Mouse (Mus musculus): ENCODE results near the gene Eme2.

Gene Eme2

DNA sequence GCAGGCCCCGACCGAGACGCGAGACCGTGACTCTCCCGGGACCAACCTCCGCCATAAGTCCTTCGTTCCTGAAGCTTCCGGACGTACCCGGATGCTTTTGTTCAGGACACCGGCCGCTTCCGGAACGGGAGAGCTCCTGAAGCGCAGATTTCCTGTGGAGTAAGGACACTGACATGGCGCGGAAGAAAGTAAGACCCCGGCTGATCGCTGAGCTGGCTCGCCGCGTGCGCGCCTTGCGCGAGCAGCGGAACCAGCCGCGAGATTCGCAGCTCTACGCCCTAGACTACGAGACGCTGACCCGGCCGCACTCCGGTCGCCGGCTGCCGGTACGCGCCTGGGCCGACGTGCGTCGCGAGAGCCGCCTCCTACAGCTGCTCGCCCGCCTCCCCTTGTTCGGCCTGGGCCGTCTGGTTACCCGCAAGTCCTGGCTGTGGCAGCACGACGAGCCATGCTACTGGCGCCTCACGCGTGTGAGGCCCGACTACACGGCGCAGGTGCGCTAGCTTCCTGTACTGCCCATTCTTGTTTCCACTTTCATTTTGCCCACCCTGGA lies at the start of gene Eme2, which contains the start of gene Mrps34:
Gene Eme2 (minus strand): TSS at position 93 of the 553 bp plus-strand sequence.
Gene Mrps34 (plus strand): TSS at position 122 of the 553 bp plus-strand sequence.
- CTCF ChIA-PET = no interaction called here

DNA sequence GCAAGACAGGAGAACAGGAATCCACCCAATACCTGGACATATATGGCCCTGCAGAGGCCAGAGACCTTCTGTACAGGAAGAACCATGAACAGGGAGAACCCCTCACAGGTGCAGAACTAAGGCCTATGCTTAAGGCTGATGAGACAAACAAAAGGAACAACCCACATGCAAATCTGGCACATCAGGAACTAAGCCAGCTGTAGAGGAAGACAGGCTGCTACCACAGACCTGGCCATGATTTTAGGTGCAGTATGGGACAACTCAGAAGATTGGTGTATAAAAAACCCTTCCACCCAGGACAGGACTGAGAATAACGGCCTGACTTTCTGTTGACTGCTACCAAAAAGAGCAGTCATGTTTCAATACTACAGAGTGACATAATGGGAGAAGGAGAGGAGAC lies 48.7 kb upstream of the Eme2 start:
- CTCF ChIA-PET = interaction anchor here (1.4 kb wide), 1 partner anchor 25 kb away, joined by 5 read pairs; no protein-coding TSS in a partner anchor

DNA sequence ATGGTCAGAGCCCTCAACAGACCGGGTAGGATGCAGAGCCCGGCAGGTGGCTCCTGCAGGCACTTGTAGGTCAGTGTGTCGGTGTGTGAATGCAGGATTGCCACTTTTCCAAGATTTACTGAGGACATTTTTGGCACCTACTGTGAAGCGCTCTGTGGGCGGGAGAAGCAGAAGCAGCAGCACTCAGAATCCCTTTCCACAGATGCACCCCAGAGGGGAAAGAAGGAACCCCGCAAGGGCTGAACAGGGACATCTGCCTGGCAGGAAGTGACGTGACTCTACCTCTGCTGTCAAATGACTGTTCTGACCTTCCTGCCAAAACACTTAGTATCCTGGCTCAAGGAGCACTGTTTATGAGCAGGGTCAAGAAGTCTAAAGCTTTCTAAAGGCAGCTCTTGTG lies 48.1 kb upstream of the Eme2 start:
- CTCF ChIA-PET = interaction anchor here (1.4 kb wide), 1 partner anchor 26 kb away, joined by 5 read pairs; no protein-coding TSS in a partner anchor

DNA sequence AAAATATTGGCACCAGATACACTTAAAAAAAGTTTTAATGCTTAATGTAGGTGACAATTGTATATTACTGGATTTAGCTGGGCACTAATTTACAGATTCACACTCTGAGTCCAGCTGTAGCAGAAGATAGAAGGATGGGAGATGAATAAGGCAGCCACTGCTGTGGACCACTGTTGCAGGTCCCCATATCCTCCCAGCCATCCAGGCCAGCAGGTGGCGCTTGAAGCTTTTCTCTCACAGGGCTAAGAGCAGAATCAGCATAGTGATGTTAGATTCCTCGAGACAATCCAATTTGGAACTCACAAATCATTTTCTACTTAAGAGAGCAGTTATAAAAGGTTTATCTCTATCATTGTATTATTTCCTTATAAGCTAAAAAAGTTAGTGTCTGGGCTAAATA lies 47.6 kb upstream of the Eme2 start:
- CTCF ChIA-PET = interaction anchor here (1.0 to 1.4 kb wide), 2 partner anchors 26 to 41 kb away, joined by 3 to 5 read pairs; no protein-coding TSS in a partner anchor

DNA sequence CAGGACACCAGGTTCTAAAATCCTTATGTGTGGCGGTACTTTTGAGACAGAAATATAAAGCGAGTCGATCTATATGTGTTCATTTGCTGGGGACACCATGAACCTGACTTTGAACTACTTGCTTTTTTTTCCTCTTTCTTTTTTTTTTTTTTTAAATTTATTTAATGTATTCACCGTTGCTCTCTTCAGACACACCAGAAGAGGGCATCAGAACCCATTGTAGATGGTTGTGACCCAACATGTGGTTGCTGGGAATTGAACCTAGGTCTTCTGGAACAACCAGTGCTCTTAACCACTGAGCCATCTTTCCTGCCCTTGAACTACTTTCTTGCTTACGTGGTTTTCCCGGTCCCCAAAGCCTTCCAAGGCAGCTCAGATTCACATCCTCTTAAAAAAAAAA lies 42.4 kb upstream of the Eme2 start:
- CTCF ChIA-PET = interaction anchor here (0.6 to 0.7 kb wide), 2 partner anchors 84 to 335 kb away, joined by 3 to 5 read pairs; no protein-coding TSS in a partner anchor

DNA sequence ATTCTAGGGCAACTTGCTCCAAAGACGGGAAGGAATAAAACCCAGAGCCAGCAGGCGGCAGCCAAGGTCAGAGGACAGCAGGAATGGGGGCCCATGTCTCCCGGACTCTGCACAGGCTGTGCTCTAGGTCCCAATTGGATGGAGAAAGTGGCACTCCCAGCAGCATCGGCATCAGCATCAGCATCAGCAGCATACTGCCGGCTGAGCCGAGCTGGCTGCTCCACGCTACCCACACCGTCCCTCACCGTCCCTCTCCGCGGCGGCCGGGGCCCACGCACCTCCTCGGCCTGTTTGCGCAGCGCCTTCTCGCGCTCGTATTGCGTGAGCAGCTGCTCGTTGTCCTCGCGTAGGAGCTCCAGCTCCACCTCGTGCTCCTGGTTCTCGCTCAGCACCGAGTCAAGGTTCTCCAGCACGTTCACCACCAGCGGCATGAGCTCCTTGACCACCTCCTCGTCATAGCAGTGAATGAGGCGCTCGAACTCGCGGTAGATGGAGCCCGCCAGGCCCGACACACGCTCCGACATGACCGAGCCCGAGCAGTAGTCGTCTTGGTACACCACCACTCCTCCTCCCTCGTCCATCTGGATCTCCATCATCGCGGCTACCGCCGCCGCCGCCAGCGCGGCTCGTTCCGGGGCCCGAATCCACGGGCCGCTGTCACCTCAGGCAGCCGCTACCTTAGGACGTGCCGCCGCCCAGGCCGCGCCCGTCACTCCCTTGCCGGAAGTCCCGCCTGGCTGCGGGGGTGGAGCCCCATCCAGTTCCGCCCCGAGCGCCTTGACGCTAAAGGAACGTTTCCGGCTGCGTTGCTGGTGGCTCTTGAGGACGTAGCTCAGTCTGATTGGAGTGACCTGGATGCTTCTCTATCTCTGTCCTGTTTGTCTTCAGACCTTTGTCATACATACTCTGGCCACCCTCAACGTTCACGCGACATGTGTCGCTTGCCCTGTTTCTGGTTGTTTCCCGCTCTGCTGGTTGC lies 41.7 kb upstream of the Eme2 start, which contains the start of gene Mapk8ip3:
Gene Mapk8ip3 (minus strand): TSS at position 719 of the 979 bp plus-strand sequence.
- CTCF ChIA-PET = interaction anchor here (0.6 kb wide), 1 partner anchor 85 kb away, joined by 3 read pairs; no protein-coding TSS in a partner anchor

DNA sequence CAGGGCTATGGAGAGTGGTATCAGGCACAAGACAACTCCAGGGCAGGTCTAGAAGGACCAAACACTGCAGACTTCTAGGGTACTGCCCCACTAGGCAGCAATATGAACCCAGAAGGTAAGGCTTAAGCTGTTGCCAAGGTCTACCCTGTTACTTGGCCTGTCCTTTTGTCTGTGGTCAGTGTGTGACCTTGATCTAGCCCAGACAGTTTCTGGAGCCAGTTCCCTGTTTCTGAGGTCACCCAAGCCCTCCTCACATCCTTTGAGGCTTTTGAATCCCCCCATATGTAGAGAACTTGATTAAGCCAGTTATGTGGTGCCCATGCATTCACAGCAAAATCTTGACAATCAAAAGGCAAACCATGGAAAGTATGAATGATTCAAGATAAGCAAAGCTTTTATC lies 40.8 kb upstream of the Eme2 start:
- CTCF ChIA-PET = no interaction called here

DNA sequence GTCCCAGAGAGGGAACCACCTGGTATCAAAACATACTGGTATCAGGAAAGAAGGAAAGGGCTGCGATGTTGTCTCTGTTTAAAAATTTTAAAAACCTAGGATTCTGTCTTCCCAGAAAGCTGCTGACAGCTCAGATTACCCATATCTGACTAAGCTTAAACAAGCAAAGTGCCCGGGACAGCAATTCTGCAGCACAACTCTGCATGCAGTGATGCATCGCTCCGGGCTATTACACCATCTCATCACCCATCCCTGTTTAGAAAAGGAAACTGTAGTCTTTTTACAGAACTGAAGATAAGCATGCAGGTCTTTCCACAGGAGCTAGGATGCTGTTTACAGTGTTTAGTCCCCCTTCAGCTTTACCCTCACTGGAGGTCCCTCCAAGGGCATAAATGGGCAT lies 40.0 kb upstream of the Eme2 start:
- CTCF ChIA-PET = no interaction called here

DNA sequence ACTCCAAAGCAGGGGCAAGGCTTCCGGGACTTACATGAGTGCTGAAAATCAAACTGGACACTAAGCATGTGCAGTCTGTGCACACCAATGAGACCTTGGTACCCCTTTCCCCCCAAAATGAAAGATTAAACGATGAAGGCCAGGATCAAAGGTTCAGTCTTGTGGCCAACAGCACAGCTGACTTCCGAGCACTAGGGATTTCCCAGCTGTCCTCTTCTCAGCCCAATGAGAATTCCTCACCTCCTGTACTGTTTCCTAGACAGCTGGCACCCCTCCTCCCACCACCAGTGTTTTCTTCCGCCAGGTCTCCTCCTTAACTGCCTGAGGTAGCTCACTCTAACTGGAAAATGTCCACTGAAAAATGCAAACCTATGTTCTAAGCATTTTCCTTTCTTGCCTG lies 38.3 kb upstream of the Eme2 start:
- CTCF ChIA-PET = no interaction called here

DNA sequence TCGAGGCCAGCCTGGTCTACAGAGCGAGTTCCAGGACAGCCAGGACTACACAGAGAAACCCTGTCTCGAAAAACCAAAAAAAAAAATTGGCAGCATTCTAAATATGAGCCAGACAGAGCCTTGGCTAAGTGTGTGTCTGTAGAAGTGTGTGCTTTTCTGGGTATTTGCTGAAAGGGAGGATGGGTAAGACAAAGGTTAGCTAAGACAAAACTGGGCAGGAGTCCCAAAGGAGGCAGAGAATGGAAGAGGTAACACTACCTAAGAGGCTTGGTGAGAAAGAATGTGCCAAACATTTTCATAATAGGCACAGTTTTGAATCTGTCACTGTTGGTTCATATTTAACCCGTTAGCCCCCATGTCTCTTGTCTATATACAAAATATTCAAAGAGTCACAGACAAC lies 37.5 kb upstream of the Eme2 start:
- CTCF ChIA-PET = no interaction called here

DNA sequence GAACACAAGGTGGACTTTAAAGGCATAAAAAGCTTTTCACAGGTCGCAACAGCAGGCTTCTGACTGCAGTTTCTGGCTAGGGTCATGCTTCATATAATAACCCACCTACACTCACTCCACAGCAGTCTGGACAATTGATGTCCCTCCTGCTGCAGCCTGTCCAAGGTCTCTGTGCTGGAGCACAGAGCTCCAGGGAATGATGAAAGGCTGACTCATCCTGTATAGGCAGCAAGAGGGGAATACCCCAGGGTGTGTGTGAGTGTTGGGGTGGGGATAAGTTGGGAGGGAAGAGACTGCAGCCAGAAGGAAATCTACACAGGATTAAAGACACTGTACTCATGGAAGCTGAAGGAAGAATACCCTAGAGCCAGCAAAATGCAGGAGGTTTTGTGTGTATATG lies 34.6 kb upstream of the Eme2 start:
- CTCF ChIA-PET = interaction anchor here (0.7 kb wide), 1 partner anchor 1052 kb away, joined by 8 read pairs; no protein-coding TSS in a partner anchor

DNA sequence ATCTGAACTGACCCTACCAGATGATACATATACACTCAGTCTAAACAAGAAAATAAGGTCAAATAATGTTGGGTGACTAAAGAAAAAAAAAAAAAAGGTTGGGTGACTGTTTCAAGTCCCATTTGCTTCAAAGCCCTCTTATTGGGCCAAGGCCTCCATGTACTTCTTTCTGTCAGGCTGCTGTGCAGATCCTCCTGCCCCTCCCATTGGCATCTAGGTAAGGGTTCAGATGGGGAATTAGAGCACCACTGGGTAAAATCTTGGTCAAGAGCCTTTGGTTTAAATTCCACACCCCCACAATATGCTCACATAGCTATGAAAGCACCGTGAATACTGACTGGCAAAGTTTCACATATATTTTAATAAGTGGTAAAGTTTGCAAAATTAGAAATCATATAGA lies 28.4 kb upstream of the Eme2 start:
- CTCF ChIA-PET = no interaction called here

DNA sequence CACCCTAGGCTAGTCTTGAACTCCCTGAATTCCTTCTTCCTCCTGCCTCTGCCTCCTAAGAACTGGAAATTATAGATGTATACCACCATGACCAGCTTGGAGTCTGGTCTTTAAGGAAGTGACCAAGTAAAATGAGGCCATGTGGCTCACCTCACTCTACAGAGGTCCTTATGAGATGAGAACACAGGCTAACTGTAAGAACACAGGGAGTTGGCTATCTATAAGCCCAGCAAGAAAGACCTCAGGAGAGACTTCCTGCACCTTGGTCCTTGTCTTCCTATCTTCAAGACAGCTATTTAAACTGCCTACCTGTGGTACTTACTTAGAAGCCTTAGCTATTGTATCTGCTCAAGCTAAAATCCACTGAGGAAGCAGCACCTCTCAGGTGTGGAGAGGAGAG lies 19.1 kb upstream of the Eme2 start:
- CTCF ChIA-PET = no interaction called here

DNA sequence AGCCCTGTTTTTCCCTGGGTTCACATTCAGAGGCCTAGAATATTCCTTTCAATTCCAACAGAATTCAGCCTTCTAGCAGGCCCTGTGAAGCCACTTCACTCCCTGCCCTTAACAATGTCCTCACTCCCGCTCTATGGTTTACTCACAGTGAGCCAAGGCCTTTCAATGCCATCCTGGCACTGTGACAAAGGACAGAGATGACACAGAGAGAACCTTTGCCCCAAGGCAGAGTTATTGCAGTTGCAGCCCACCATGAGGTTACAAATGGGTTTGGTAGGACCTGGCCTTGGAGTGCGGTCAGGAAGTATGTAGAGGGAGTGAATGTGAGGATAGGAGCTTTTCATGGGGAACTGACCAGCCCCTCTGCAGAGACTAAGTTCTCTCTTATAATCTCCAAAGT lies 12.7 kb upstream of the Eme2 start:
- CTCF ChIA-PET = no interaction called here

DNA sequence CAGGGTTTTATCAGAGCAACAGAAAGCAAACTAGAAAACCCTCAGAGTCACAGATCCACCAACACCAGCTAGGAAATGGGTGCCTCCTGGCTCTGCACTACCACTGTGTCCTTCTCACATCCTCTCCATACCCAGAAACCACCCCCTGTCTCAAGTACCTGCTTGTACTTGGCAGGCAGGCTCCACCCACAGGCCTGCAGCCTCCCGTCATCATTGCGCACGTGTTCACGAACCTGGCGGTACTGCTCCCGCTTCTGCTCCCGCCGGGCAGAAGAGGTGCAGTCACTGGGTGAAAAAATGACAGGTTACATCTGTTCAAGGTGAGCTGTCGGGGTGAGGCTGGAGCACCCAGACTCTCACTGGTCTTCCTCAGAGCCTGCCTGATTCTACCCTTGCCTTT lies 8.9 kb upstream of the Eme2 start:
- CTCF ChIA-PET = no interaction called here

DNA sequence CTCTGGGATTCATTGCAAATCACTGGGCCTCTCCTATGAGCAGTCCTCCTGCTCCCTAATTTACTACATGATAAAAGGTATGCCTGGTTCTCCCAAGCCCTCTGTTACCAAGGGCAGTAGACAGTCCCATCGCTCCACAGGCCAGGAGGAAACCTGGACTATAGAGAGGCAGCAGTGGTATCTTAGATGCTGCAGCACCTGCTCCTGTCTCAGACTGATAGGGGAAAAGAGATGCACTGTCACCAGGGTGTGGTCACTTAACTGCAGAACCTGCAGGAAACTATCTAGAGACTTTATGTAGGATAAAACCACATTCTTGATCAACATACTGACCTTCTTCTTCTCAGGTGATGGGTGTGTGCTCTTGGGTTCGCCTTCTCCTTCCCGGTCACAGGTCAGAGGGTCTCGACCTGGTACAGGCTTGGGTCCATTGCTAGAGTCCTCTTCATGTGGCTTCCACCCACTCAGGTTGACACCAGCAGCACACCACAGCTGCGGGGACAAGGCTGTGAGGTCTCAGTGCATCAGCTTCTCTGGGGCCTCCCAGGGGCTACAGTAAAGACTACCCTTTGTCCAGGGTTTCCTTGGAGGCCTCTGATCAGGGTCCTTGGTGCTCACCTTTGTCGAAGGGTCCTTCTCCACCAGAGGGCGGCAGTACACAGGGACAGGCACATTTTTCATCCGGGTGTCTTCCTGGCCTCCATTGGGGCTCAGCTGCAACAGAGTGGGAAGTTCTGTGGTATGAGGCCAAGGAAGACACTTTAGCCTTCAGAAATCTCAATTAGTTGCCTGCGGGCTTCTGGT lies 8.0 kb upstream of the Eme2 start:
- CTCF ChIA-PET = no interaction called here

DNA sequence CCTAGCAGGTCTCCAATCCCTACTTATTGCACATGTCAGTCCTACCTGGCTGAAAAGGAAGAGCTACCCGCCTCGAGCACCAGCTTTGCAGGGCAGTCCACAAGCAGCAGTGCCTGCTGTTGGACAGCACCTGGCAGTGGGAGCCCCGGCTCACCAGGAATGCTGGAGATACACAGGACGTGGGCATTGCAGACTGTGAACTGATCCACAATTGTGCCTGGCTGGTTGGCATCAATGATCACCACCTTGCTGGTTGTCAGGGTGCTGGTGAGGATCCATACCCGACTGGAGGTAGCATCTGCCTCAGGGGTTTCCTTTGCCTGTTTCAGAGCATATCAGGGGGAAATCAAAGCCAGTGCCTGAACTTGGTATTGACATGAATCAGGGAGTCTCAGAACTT lies 7.2 kb upstream of the Eme2 start:
- CTCF ChIA-PET = no interaction called here

DNA sequence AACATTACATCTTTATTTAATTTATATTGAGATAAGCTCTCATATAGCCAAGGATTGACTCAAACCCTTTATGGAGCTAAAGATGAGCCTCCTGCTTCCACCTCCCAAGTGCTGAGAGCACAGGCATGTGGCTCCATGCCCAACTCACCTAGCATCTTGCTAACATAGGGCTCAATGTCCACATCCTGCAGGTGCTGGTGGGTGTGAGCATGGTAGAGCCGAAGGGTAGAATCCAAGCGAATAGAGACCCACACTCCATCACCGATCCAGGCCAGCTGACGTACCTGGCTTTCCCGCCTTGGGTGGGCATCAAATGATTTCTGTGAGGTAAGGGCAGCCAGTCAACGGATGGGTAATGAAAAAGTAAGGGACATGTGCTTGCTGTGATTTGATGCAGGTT lies 5.1 kb upstream of the Eme2 start:
- CTCF ChIA-PET = interaction anchor here (1.1 kb wide), 1 partner anchor 10 kb away, joined by 3 read pairs; no protein-coding TSS in a partner anchor

DNA sequence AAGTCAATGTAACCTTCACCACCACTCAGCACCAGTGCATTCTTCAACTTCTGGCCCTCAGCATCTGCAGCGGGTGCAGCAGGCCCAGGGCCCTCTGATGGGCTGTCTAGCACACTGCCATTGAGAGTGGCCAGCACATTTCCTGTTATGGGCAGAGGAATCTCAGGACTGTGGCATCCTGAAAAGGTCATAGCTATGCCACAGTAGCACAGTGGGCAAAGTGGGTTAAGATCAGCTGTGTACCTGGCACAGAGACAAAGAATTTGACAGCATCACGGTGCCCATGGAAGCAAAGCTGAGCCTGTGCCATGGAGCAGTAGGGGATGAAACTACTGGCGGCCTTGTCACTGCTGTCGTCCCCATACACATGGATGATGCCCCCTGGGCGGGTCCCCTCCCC lies 4.3 kb upstream of the Eme2 start:
- CTCF ChIA-PET = no interaction called here

DNA sequence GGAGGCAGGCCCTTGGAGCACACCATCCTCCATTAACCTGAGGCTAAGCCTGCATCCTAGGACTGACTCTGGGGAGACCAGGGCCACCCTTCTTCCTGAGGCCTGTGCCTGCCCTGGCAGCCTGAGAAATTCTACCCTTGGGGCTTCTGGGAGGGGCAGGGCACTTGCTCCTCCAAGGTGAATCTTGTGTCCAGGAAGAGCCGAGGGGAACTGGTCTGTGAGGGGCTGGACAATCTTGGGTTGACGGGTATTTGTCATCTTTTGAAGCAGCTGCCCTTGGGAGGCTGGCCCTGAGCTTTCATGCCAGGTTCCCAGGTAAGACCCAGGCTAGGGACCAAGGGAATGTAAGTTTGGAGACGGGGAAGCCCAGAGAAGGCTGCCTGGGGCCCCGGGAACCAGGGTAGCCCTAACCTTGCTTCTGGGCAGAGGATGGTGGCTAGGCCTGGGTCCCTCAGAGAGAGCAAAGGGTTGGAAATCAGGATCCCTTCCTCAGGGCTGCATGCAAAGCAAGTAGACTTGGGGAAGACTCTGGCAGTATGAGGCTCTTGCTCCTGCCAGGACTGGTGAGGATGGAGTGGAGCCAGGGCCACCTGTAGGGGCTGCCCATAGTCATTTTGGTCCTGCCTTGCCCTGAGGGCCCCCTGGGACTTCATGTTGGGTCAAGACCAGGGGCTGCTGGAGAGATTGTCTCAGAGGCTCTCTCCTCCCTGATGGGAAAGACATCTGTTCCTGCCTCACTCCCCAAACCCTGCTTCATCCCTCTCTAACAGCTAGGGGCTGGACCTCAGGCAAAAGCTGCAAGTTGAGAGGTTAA lies 3.4 kb upstream of the Eme2 start:
- CTCF ChIA-PET = no interaction called here

DNA sequence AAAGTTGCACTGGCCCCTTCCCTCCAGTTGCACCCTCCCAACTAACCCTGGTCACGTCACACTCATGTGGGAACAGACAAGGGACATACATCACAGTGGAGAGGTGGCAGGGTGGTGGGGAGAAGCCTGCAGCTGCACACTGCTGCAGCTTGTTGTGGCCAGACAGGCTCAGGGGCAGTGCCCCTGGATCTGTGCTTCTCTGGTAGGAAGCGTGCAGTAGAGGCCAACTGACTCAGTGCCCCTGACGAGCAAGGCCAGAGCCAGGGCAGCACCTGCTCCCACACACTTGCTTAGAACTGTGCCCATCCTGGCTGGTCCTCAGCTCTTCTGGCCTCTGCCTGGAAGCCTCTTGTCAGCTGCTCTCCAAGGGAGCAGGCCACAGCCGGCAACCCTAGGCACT lies 2.7 kb upstream of the Eme2 start:
- CTCF ChIA-PET = no interaction called here

Data from spleen, embryonic (tissue).